ENCODE assay signal across 14 mouse cellular contexts in the genomic region with DNA sequence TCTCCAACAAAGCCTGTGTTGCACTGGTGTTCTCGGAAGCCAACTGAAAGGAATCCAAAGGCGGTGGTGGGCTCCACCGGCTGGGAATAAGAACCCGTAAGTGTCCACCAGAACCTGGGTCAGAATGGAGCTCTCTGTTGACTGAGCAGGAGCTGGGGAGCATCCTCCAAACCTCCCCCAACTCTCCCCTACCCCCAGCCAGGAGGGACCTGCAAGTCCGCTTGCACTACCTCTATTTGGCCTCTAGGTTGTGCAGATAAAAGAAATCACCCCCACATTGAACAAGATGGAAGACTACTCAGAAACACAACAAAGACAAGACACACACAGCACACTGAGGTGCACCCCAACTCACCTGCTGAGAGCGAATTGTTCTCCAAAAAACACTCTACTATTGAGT. TPM values are rescaled to one million over a fixed set of nuclear protein-coding genes. Genes with fewer than 3 reads are reported as not detected.
A peak's percentile ranks its signal among the peaks of the same experiment; 100 is the strongest.
DNase-seq lines count a peak whose midpoint lies in the region; ATAC-seq and TF ChIP-seq lines count a peak whose summit lies in the region.
"Had no signal": no experiment of that assay in that cellular context is flagged by ENCODE, and none has a peak within 500 bp of the region (broad histone marks: within the 10 kb centered on the region; RNA-seq: fewer than 3 reads in every experiment).

No protein-coding gene starts in this region.

- no peak overlapping the region for H3K4me3 ChIP-seq in gastrocnemius, adult 2 months
- H3K4me3 ChIP-seq in liver, embryonic 14.5 days (ENCODE audit: insufficient read depth in 1 of 2, low read depth in 2 of 2, low read length in 2 of 2) = no peak overlapping the region
- H3K4me3 ChIP-seq: embryonic facial prominence, embryonic 10.5 days; forebrain, embryonic 12.5 days; heart, embryonic 13.5 days; megakaryocyte, embryonic 14.5 days had no signal

- no peak for ATAC-seq in liver, embryonic 14.5 days (ENCODE audit: insufficient read depth)
- ATAC-seq in granulocyte monocyte progenitor cell, adult 5-6 weeks (replicated peaks; ENCODE audit: poor library complexity, severe bottlenecking) = peak; percentile 57
- ATAC-seq in megakaryocyte, adult 5-6 weeks (ENCODE audit: poor library complexity, severe bottlenecking) = no peak

- no peak overlapping the region for H3K4me2 ChIP-seq in liver, embryonic 14.5 days (ENCODE audit: low read depth)
- H3K4me2 ChIP-seq: forebrain, embryonic 12.5 days; heart, embryonic 13.5 days had no signal

- no peaks in the 10 kb centered on the region for H3K27me3 ChIP-seq in liver, embryonic 14.5 days (ENCODE audit: control insufficient read depth, insufficient read depth, low read length)
- H3K27me3 ChIP-seq: forebrain, embryonic 12.5 days; heart, embryonic 13.5 days; megakaryocyte, embryonic 14.5 days had no signal

- peak; percentile 44 for TF ChIP-seq CTCF in gastrocnemius, adult 2 months (IDR thresholded peaks at IDR 0.05)
- TF ChIP-seq CTCF in liver, embryonic 14.5 days (IDR thresholded peaks at IDR 0.05; ENCODE audit: low read depth) = peak; percentile 36; the same call in 1 of the 2 replicates

- H3K4me1 ChIP-seq in liver, embryonic 14.5 days (replicated peaks; ENCODE audit: control insufficient read depth in 2 of 2, insufficient read depth in 2 of 2, low read length in 1 of 2) = no peaks in the 10 kb centered on the region
- H3K4me1 ChIP-seq: forebrain, embryonic 12.5 days had no signal

- peaks cover 6% of the 10 kb centered on the region; the same call in 1 of the 2 replicates for H3K36me3 ChIP-seq in liver, embryonic 14.5 days (replicated peaks; ENCODE audit: control insufficient read depth, insufficient read depth, low read depth)

- TF ChIP-seq EP300 in liver, embryonic 14.5 days (IDR thresholded peaks at IDR 0.05; ENCODE audit: low read depth) = no peak

- WGBS in liver, embryonic 14.5 days (ENCODE audit: insufficient replicate concordance) = 79% methylated on average over 6 of the region's 6 CpGs

- no peaks in the 10 kb centered on the region for H3K9me3 ChIP-seq in liver, embryonic 14.5 days (ENCODE audit: control insufficient read depth, low read length)
- H3K9me3 ChIP-seq: embryonic facial prominence, embryonic 10.5 days; forebrain, embryonic 12.5 days; heart, embryonic 13.5 days; megakaryocyte, embryonic 14.5 days had no signal

- H3K27ac ChIP-seq in gastrocnemius, adult 2 months = no peak overlapping the region
- H3K27ac ChIP-seq in liver, embryonic 14.5 days = no peak overlapping the region
- H3K27ac ChIP-seq: embryonic facial prominence, embryonic 10.5 days; forebrain, embryonic 12.5 days had no signal

- intact Hi-C loops in gastrocnemius, adult 2 months (cut with DNase I) = no loop called here
- intact Hi-C loops in gastrocnemius, postnatal 36 days (cut with DNase I) = no loop called here

- DNase-seq in gastrocnemius, adult 2 months = peak; percentile 40
- no peak for DNase-seq in gastrocnemius, postnatal 36 days
- DNase-seq in liver, embryonic 14.5 days (ENCODE audit: low read depth in 3 of 3, low spot score in 3 of 3) = no peak
- DNase-seq in liver = no peak
- DNase-seq in CD4-positive, CD25-positive, alpha-beta regulatory T cell, adult 2 months (ENCODE audit: low read depth, low spot score) = peak; percentile 36
- no peak for DNase-seq in adrenal gland, postnatal 14 days
- DNase-seq: B cell, adult 2 months; kidney, adult 18-20 months had no signal

- no peak overlapping the region for H3K9ac ChIP-seq in liver, embryonic 14.5 days (replicated peaks)
- H3K9ac ChIP-seq: forebrain, embryonic 12.5 days; heart, embryonic 13.5 days had no signal

RNA-seq across cellular contexts. Expression of gene Slc25a4, which starts 8.7 kb away (rescaled TPM):
- 1,000 to 10,000 TPM; 2,736 to 3,418 TPM for total RNA-seq in gastrocnemius, adult 2 months (2021)
- 1,000 to 10,000 TPM; 2,982 to 3,031 TPM for total RNA-seq in gastrocnemius, postnatal 36 days (2021)
- polyA plus RNA-seq in liver, embryonic 14.5 days (2012; rRNA removed) = 49.7 and 51.4 TPM in 2 replicates
- 83.1 and 88.3 TPM in 2 replicates for polyA plus RNA-seq in liver, embryonic 14.5 days (2014; fragmentation: Nextera tagmentation; extraction: Ambion mirVana)
- total RNA-seq in granulocyte monocyte progenitor cell, adult 5-6 weeks (2014; fragmentation: Nextera tagmentation) = 71.7 and 105 TPM in 2 replicates
- 169 and 178 TPM in 2 replicates for total RNA-seq in granulocyte monocyte progenitor cell, adult 5-6 weeks (2017)
- 205 and 233 TPM in 2 replicates for total RNA-seq in adrenal gland, postnatal 14 days (2021)
- total RNA-seq in megakaryocyte, adult 5-6 weeks (2015) = 75.2 and 75.9 TPM in 2 replicates
- 119 and 127 TPM in 2 replicates for total RNA-seq in megakaryocyte, adult 5-6 weeks (2017)

RNA-seq across cellular contexts. Expression of gene Snx25, which starts 50.4 kb away (rescaled TPM):
- 1 to 10 TPM; 6.0 to 6.4 TPM for total RNA-seq in gastrocnemius, adult 2 months (2021)
- total RNA-seq in gastrocnemius, postnatal 36 days (2021) = 1 to 10 TPM; 4.1 to 7.8 TPM
- polyA plus RNA-seq in liver, embryonic 14.5 days (2012; rRNA removed) = 2.2 and 4.2 TPM in 2 replicates
- polyA plus RNA-seq in liver, embryonic 14.5 days (2014; fragmentation: Nextera tagmentation; extraction: Ambion mirVana) = 4.3 and 4.7 TPM in 2 replicates
- 6.6 and 18.2 TPM in 2 replicates for total RNA-seq in granulocyte monocyte progenitor cell, adult 5-6 weeks (2014; fragmentation: Nextera tagmentation)
- total RNA-seq in granulocyte monocyte progenitor cell, adult 5-6 weeks (2017) = 12.0 and 14.0 TPM in 2 replicates
- 18.3 and 18.6 TPM in 2 replicates for total RNA-seq in adrenal gland, postnatal 14 days (2021)
- 20.8 and 24.5 TPM in 2 replicates for total RNA-seq in megakaryocyte, adult 5-6 weeks (2015)
- 20.2 and 30.7 TPM in 2 replicates for total RNA-seq in megakaryocyte, adult 5-6 weeks (2017)

RNA-seq across cellular contexts. Expression of gene Cfap97, which starts 50.8 kb away (rescaled TPM):
- total RNA-seq in gastrocnemius, adult 2 months (2021) = 10 to 100 TPM; 12.4 to 13.0 TPM
- 10 to 100 TPM in 1 of 2 experiments, 1 to 10 TPM in 1; 9.4 to 11.5 TPM for total RNA-seq in gastrocnemius, postnatal 36 days (2021)
- polyA plus RNA-seq in liver, embryonic 14.5 days (2012; rRNA removed) = 2.7 and 3.9 TPM in 2 replicates
- 7.2 and 7.4 TPM in 2 replicates for polyA plus RNA-seq in liver, embryonic 14.5 days (2014; fragmentation: Nextera tagmentation; extraction: Ambion mirVana)
- 22.7 and 29.9 TPM in 2 replicates for total RNA-seq in granulocyte monocyte progenitor cell, adult 5-6 weeks (2014; fragmentation: Nextera tagmentation)
- total RNA-seq in granulocyte monocyte progenitor cell, adult 5-6 weeks (2017) = 24.9 and 29.0 TPM in 2 replicates
- total RNA-seq in adrenal gland, postnatal 14 days (2021) = 18.1 and 20.1 TPM in 2 replicates
- 14.5 and 19.8 TPM in 2 replicates for total RNA-seq in megakaryocyte, adult 5-6 weeks (2015)
- 15.7 and 24.1 TPM in 2 replicates for total RNA-seq in megakaryocyte, adult 5-6 weeks (2017)

Comparison
In these comparisons a context has a peak if more than half of its experiments do, and no peak if none do; other contexts are left out.
1. DNase-seq: peak in gastrocnemius, adult 2 months (single experiment) and CD4-positive, CD25-positive, alpha-beta regulatory T cell, adult 2 months (single experiment); none in gastrocnemius, postnatal 36 days (0 of 2), liver, embryonic 14.5 days (0 of 3), liver (single experiment) and adrenal gland, postnatal 14 days (single experiment).
2. RNA of gene Slc25a4, which starts 8.7 kb away (total RNA-seq): 2,736 to 3,418 TPM in gastrocnemius, adult 2 months and 2,982 to 3,031 TPM in gastrocnemius, postnatal 36 days; 205 to 233 TPM in adrenal gland, postnatal 14 days, 71.7 to 178 TPM in granulocyte monocyte progenitor cell, adult 5-6 weeks and 75.2 to 127 TPM in megakaryocyte, adult 5-6 weeks; every median in the first group is over 10 times any median in the second.